Mouse (Mus musculus) limb, embryonic 14.5 days (tissue): Measurements from ENCODE around the gene Kcnk1. TPM values are rescaled to one million over a fixed set of nuclear protein-coding genes. Genes with fewer than 3 reads are reported as not detected.
A peak's percentile ranks its signal among the peaks of the same experiment; 100 is the strongest.

ENCODE experiments used
- ATAC-seq: fragments of 200-750 bp; cut with Nextera tagmentation; 2 replicates; pipeline ENCODE4 v1.8.0; 2017; ENCODE audit warnings: low read depth, moderate number of reproducible peaks, moderate TSS enrichment; ENCODE audit not compliant: low FRiP score
- DNase-seq: peaks from one replicate; pipeline ENCODE4 v3.0.0-alpha.2; 2015; ENCODE audit warnings: low spot score
- H3K27ac ChIP-seq: fragments of 300-500 bp; sonication (generic); replicated peaks from 2 replicates; pipeline ENCODE4 v1.5.1; 2014; ENCODE audit warnings: low read depth, mild to moderate bottlenecking, low read length, moderate library complexity, mixed read lengths
- H3K27me3 ChIP-seq: fragments of 300-500 bp; sonication (generic); 2 replicates; pipeline ENCODE4 v1.6.1; 2014; ENCODE audit warnings: low read length, mixed read lengths; ENCODE audit not compliant: control insufficient read depth, insufficient read depth
- H3K36me3 ChIP-seq: fragments of 300-500 bp; sonication (generic); 2 replicates; pipeline ENCODE4 v1.6.1; 2014; ENCODE audit warnings: mild to moderate bottlenecking, low read length, moderate library complexity, mixed read lengths; ENCODE audit not compliant: control insufficient read depth, insufficient read depth
- H3K4me1 ChIP-seq: fragments of 300-500 bp; sonication (generic); 2 replicates; pipeline ENCODE4 v1.6.1; 2014; ENCODE audit warnings: antibody characterized with exemption, low read length, mixed read lengths; ENCODE audit not compliant: control insufficient read depth, insufficient read depth
- H3K4me2 ChIP-seq: fragments of 300-500 bp; sonication (generic); replicated peaks from 2 replicates; pipeline ENCODE4 v1.6.1; 2014; ENCODE audit warnings: low read depth, mild to moderate bottlenecking, low read length, moderate library complexity; ENCODE audit not compliant: severe bottlenecking
- H3K4me3 ChIP-seq: fragments of 300-500 bp; sonication (generic); replicated peaks from 2 replicates; pipeline ENCODE4 v1.5.1; 2014; ENCODE audit warnings: low read length
- H3K9ac ChIP-seq: fragments of 300-500 bp; sonication (generic); 2 replicates; pipeline ENCODE4 v1.6.1; 2014; ENCODE audit warnings: mild to moderate bottlenecking, low read depth, low read length, moderate library complexity; ENCODE audit not compliant: severe bottlenecking
- H3K9me3 ChIP-seq: fragments of 300-500 bp; sonication (generic); 2 replicates; pipeline ENCODE4 v1.6.1; 2016; ENCODE audit warnings: low read length; ENCODE audit not compliant: control insufficient read depth
- POLR2A ChIP-seq: fragments of 200-500 bp; IDR thresholded peaks from 2 replicates; pipeline ENCODE4 v1.8.0; 2012; ENCODE audit warnings: inconsistent platforms, mild to moderate bottlenecking, moderate library complexity, borderline replicate concordance; ENCODE audit not compliant: insufficient read depth, insufficient read length; ENCODE audit errors: extremely low read depth
- WGBS: fragments of 180-500 bp; shearing (Covaris S2); extraction: QIAGEN DNeasy Blood & Tissue Kit; methylation state at CpG from one replicate; pipeline ENCODE4 v1.1.7; 2014; 5-methylcytosine and 5-hydroxymethylcytosine counted together
- polyA plus RNA-seq, 2 experiments: library from polyadenylated mRNA; depleted of rRNA in 1 of 2; stranded (reverse) in 1 of 2; unstranded in 1 of 2; fragments of >200 nt; fragmentation: Nextera tagmentation in 1 of 2; extraction: Ambion mirVana in 1 of 2; gene quantifications; 2 replicates each; pipeline versions ENCODE4 v1.2.1 to v1.2.3; 2012 to 2014

Gene Kcnk1
- polyA plus RNA-seq, 2 experiments, result 16.1 to 27.3 TPM

GRCm38 (mm10) chr8:125956796-125957195 lies 38.2 kb upstream of the Kcnk1 start:
- WGBS, result 61% methylated on average over 9 of the region's 9 CpGs
- TF ChIP-seq POLR2A, result no peak
- Histone ChIP-seq H3K4me3 (no peak overlapping the region), H3K9ac (no peak overlapping the region), H3K27me3 (no peaks in the 10 kb centered on the region), H3K4me1 (peaks cover 15% of the 10 kb centered on the region), H3K4me2 (no peak overlapping the region), H3K36me3 (no peaks in the 10 kb centered on the region), H3K27ac (no peak overlapping the region), H3K9me3 (peaks cover 11% of the 10 kb centered on the region)
- ATAC-seq (no peak), DNase-seq (no peak)

GRCm38 (mm10) chr8:125957226-125957993 lies 37.6 kb upstream of the Kcnk1 start:
- Histone ChIP-seq H3K27me3 (no peaks in the 10 kb centered on the region), H3K4me2 (no peak overlapping the region), H3K4me1 (peaks cover 15% of the 10 kb centered on the region), H3K27ac (no peak overlapping the region), H3K9me3 (peaks cover 11% of the 10 kb centered on the region), H3K36me3 (no peaks in the 10 kb centered on the region), H3K4me3 (no peak overlapping the region), H3K9ac (no peak overlapping the region)
- TF ChIP-seq POLR2A, result no peak
- peak; percentile 23; the same call in 1 of the 2 replicates for ATAC-seq
- peak; percentile 40 for DNase-seq
- 35% methylated on average over 13 of the region's 13 CpGs for WGBS

GRCm38 (mm10) chr8:125957994-125958368 lies 37.0 kb upstream of the Kcnk1 start:
- no peak overlapping the region for H3K9ac ChIP-seq
- H3K4me3 ChIP-seq, result no peak overlapping the region
- H3K9me3 ChIP-seq, result peaks cover 11% of the 10 kb centered on the region
- ATAC-seq (no peak), DNase-seq (no peak)
- H3K4me1 ChIP-seq, result peaks cover 15% of the 10 kb centered on the region
- no peaks in the 10 kb centered on the region for H3K36me3 ChIP-seq
- no peaks in the 10 kb centered on the region for H3K27me3 ChIP-seq
- 39% methylated on average over 1 of the region's 1 CpGs for whole genome bisulfite sequencing
- no peak overlapping the region for H3K27ac ChIP-seq
- H3K4me2 ChIP-seq, result no peak overlapping the region
- no peak for TF ChIP-seq POLR2A

GRCm38 (mm10) chr8:125959363-125959771 lies 35.6 kb upstream of the Kcnk1 start:
- peaks cover 15% of the 10 kb centered on the region for H3K4me1 ChIP-seq
- H3K9me3 ChIP-seq, result peaks cover 12% of the 10 kb centered on the region
- no peak for TF ChIP-seq POLR2A
- no peak for ATAC-seq
- no peak overlapping the region for H3K4me2 ChIP-seq
- 50% methylated on average over 4 of the region's 4 CpGs for WGBS
- H3K4me3 ChIP-seq, result no peak overlapping the region
- H3K27ac ChIP-seq, result no peak overlapping the region
- H3K9ac ChIP-seq, result no peak overlapping the region
- no peak for DNase-seq
- H3K27me3 ChIP-seq, result no peaks in the 10 kb centered on the region
- no peaks in the 10 kb centered on the region for H3K36me3 ChIP-seq

DNA sequence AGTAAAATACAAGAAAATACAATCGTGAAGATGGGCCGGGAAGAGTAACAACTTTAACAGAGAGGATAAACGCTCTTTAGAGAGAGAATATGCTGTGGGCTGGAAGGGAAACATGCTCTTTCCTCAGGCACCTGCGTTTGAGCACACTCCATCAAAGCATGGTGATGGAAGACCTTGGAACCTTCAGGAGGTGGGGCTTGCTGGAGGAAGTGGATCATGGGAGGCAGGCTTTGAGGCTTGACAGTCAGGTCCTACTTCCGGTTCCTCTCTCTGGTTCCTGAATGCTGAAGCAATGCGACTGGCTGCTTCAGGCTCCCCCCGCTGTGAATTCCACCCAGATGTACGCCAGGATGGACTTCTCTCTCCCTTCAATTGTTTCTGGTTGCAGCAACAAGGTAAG lies 34.9 kb upstream of the Kcnk1 start:
- no peaks in the 10 kb centered on the region for H3K27me3 ChIP-seq
- no peak overlapping the region for H3K27ac ChIP-seq
- 87% methylated on average over 8 of the region's 8 CpGs for WGBS
- no peak overlapping the region for H3K4me2 ChIP-seq
- DNase-seq (no peak), ATAC-seq (no peak)
- H3K36me3 ChIP-seq, result no peaks in the 10 kb centered on the region
- no peak overlapping the region for H3K4me3 ChIP-seq
- peaks cover 15% of the 10 kb centered on the region for H3K4me1 ChIP-seq
- no peak overlapping the region for H3K9ac ChIP-seq
- H3K9me3 ChIP-seq, result peaks cover 16% of the 10 kb centered on the region
- TF ChIP-seq POLR2A, result no peak
